Mouse (Mus musculus) kidney, embryonic 15.5 days (tissue): ENCODE data around the gene Mecom. TPM values are rescaled to one million over a fixed set of nuclear protein-coding genes. Genes with fewer than 3 reads are reported as not detected.

Experiments used
- ATAC-seq: fragments of 200-750 bp; cut with Nextera tagmentation; replicated peaks from 2 replicates; pipeline ENCODE4 v1.8.0; 2017; ENCODE audit warnings: moderate TSS enrichment; ENCODE audit not compliant: low FRiP score
- H3K27ac ChIP-seq: fragments of 300-500 bp; sonication (generic); 2 replicates; pipeline ENCODE4 v1.5.1; 2015; ENCODE audit warnings: mild to moderate bottlenecking, inconsistent platforms
- H3K27me3 ChIP-seq: fragments of 300-500 bp; sonication (generic); 2 replicates; pipeline ENCODE4 v1.6.1; 2015; ENCODE audit warnings: inconsistent platforms
- H3K36me3 ChIP-seq: fragments of 300-500 bp; sonication (generic); 2 replicates; pipeline ENCODE4 v1.6.1; 2015; ENCODE audit warnings: inconsistent platforms
- H3K4me1 ChIP-seq: fragments of 300-500 bp; sonication (generic); 2 replicates; pipeline ENCODE4 v1.6.1; 2015; ENCODE audit warnings: inconsistent platforms
- H3K4me2 ChIP-seq: fragments of 300-500 bp; sonication (generic); 2 replicates; pipeline ENCODE4 v1.6.1; 2015; ENCODE audit warnings: moderate library complexity, mild to moderate bottlenecking, inconsistent platforms
- H3K4me3 ChIP-seq: fragments of 300-500 bp; sonication (generic); replicated peaks from 2 replicates; pipeline ENCODE4 v1.5.1; 2015; ENCODE audit warnings: mild to moderate bottlenecking, inconsistent platforms
- H3K9ac ChIP-seq: fragments of 300-500 bp; sonication (generic); 2 replicates; pipeline ENCODE4 v1.6.1; 2015; ENCODE audit warnings: mild to moderate bottlenecking, inconsistent platforms
- H3K9me3 ChIP-seq: fragments of 300-500 bp; sonication (generic); replicated peaks from 2 replicates; pipeline ENCODE4 v1.6.1; 2016; ENCODE audit warnings: inconsistent platforms
- WGBS: fragments of 180-500 bp; shearing (Covaris S2); methylation state at CpG from one replicate; pipeline ENCODE4 v1.1.7; 2015; ENCODE audit warnings: mixed read lengths; 5-methylcytosine and 5-hydroxymethylcytosine counted together
- polyA plus RNA-seq: library from polyadenylated mRNA; unstranded; fragments of >200 nt; fragmentation: Nextera tagmentation; extraction: Ambion mirVana; gene quantifications from 2 replicates; pipeline ENCODE4 v1.2.1, GENCODE M21; 2015

Mecom gene
- polyA plus RNA-seq, 1 experiment from 2014 or later, result 66.4 TPM

DNA sequence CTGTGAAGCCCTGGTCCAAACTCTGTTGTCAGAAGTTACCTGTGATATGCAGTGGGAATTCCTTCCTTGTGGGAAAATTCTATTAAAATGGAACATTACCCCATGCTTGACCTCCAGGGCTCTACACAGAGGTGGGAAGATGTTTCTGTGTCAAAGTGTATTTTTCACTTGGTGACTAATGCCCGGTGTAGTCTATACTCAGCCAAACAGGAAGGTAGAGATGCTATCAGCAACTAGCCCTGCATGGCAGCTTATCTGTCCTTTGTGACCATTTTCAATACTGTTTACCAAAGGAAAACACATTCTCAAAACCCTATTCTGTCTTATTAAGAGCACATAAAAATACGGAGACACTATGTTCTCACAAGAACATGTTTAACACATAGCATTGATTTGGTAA lies 344.0 kb downstream of the Mecom start:
- Histone ChIP-seq H3K4me1 (peaks cover 6% of the 10 kb centered on the region; the same call in 1 of the 2 replicates), H3K4me2 (no peak overlapping the region), H3K4me3 (no peak overlapping the region), H3K9me3 (no peaks in the 10 kb centered on the region), H3K27me3 (no peaks in the 10 kb centered on the region), H3K36me3 (no peaks in the 10 kb centered on the region), H3K9ac (no peak overlapping the region), H3K27ac (no peak overlapping the region)
- ATAC-seq, result no peak
- WGBS, result 67% methylated on average over 2 of the region's 2 CpGs

DNA sequence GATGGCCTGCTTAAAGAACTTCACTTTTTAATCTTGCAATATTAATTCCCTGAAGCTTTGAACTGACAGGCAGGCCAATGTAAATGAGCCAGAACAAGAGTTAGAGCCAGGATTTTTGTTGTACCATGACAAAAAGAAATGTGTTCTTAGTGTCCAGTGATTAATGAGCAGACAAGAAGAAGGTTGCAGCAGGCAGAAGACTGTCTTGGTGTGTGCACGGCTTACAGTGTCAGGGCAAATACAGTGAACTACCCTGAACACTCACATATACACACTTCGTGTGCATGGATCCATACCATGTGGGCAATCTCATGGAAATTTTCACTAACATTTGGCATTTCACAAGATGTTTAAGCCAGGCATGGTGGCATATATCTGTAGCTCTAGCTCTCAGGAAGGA lies 349.0 kb downstream of the Mecom start:
- Histone ChIP-seq H3K4me2 (no peak overlapping the region), H3K27me3 (no peaks in the 10 kb centered on the region), H3K27ac (no peak overlapping the region), H3K4me1 (no peaks in the 10 kb centered on the region), H3K9me3 (no peaks in the 10 kb centered on the region), H3K4me3 (no peak overlapping the region), H3K9ac (no peak overlapping the region), H3K36me3 (no peaks in the 10 kb centered on the region)
- ATAC-seq, result no peak
- 52% methylated on average over 2 of the region's 2 CpGs for WGBS

DNA sequence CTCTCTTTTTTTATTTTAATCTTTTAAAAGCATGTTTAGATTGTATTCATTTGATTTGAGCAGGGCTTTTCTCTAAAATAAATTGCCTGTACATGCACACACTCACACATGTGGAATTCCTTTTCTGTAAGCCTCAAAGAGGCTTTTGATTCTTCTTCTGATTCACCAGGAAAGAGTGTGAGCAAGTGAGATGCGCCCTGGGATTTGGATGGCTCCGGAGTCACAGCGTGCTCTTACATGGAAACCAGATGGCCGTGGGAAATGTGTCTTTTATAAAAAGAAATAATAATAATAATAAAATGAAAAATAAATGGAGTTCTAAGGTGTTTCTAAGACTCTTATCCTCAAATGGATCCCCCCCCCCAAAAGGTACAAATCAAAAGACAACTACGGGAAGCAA lies 349.6 kb downstream of the Mecom start:
- no peak overlapping the region for H3K9ac ChIP-seq
- H3K27me3 ChIP-seq, result no peaks in the 10 kb centered on the region
- no peaks in the 10 kb centered on the region for H3K36me3 ChIP-seq
- no peak overlapping the region for H3K4me2 ChIP-seq
- no peak overlapping the region for H3K27ac ChIP-seq
- H3K9me3 ChIP-seq, result no peaks in the 10 kb centered on the region
- no peaks in the 10 kb centered on the region for H3K4me1 ChIP-seq
- 86% methylated on average over 5 of the region's 5 CpGs for WGBS
- ATAC-seq, result no peak
- H3K4me3 ChIP-seq, result no peak overlapping the region

DNA sequence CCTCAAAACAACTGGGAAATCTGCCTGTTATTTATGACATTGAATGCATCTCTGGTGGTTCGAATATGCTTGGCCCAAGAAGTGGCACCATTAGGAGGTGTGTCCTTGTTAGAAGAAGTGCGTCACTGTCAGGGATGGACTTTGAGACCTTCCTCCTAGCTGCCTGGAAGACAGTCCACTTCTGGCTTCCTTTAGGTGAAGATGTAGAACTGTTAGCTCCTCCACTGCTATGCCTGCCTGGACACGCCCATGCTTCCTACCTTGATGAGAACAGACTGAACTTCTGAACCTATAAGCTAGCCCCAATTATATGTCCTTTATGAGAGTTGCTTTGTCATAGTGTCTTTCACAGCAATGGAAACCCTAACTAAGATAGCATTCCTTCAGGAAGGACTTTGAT lies 352.6 kb downstream of the Mecom start:
- no peak overlapping the region for H3K4me2 ChIP-seq
- H3K4me1 ChIP-seq, result peaks cover 7% of the 10 kb centered on the region
- WGBS, result 87% methylated on average over 3 of the region's 3 CpGs
- no peak overlapping the region for H3K4me3 ChIP-seq
- no peak for ATAC-seq
- H3K9ac ChIP-seq, result no peak overlapping the region
- H3K27ac ChIP-seq, result no peak overlapping the region
- H3K36me3 ChIP-seq, result no peaks in the 10 kb centered on the region
- no peaks in the 10 kb centered on the region for H3K9me3 ChIP-seq
- no peaks in the 10 kb centered on the region for H3K27me3 ChIP-seq

DNA sequence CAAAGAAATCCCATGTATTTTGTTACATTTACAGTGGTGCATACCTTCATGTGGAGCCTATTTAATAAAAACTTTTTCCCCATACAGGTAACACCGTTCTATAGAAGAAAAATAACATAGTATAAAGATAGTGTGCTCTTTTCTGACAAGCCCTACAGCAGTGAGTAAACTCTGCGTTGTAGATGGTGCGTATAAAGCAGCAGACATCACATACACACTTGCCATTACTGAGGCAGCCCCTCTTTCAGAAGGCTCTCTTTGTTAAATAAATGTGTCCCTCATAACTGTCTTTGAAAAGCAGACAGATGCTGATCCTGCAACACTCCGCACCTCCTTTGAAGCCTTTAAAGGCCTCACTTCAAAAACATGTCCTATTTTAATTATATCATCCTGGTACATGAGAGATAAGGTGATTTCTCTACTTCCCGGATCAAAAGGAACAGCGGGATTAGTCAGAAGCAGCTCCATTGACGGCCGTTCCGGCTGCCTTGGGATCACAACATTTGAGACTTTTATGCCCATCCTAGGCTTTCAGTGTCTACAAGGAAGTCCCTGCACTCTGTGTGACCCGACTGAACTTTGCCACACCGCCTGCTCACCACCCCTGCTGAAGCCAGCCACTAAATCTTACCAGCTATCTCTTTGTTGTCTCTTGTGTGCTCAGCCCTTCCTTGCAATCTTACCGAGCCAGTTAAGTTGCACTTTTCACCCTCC lies 355.4 kb downstream of the Mecom start:
- 32% methylated on average over 12 of the region's 12 CpGs for WGBS
- no peaks in the 10 kb centered on the region for H3K27me3 ChIP-seq
- no peak overlapping the region for H3K4me2 ChIP-seq
- H3K9me3 ChIP-seq, result no peaks in the 10 kb centered on the region
- H3K4me1 ChIP-seq, result peaks cover 12% of the 10 kb centered on the region
- H3K4me3 ChIP-seq, result no peak overlapping the region
- ATAC-seq, result peak; percentile 43; the same call in 1 of the 2 replicates
- H3K9ac ChIP-seq, result no peak overlapping the region
- H3K36me3 ChIP-seq, result no peaks in the 10 kb centered on the region
- no peak overlapping the region for H3K27ac ChIP-seq

DNA sequence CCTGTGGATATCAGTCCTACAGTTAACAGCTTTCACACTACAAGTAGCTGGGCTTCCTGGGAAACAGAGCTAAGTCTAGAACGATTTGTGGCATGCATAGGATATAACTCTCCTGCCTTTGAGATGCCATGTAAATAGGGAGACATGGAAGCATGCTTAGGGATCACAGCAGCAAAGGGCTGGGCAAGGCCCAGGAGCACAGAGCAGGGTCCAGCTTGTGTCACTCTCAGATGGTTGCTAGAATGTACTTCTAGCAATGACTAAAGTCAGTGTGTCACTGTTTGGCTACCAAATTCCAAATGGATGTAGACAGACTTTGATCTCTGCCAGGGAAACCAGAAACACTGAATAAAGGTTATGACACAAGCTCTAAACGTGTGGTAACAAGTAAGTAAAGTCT lies 358.5 kb downstream of the Mecom start:
- whole genome bisulfite sequencing, result 83% methylated on average over 2 of the region's 2 CpGs
- Histone ChIP-seq H3K4me1 (peaks cover 12% of the 10 kb centered on the region), H3K27me3 (no peaks in the 10 kb centered on the region), H3K9me3 (no peaks in the 10 kb centered on the region), H3K9ac (no peak overlapping the region), H3K36me3 (no peaks in the 10 kb centered on the region), H3K4me2 (no peak overlapping the region), H3K27ac (no peak overlapping the region), H3K4me3 (no peak overlapping the region)
- no peak for ATAC-seq

DNA sequence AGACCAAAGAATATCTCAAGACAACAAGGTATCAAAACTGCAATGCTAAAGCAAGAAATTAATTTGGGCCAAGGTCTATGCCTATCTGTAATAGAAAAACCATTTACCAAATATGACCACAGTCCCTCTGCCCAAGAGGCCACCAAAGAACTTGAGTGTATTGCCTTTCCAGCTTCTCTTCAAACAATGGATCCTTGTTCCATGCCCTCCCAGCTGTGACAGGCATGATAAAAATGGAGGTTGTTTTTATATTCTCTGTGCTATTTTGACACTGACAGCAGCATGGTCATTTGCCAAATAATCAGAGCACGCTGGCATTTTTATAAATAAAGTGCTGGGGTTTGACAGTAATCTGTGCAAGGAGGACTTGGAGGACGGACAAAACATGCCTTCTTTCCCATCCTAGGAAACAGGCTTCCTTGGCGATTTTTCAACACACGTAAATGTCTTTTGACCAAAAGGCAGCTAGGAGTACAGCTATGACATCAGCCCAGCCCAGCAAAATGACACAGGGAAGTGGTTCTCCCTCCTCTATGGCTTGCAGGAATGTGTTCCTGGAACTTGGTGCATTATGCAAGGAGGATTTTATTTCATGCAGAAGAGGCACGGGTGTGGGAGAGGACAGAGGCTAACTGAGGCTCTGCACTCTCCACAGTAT lies 359.9 kb downstream of the Mecom start:
- H3K27ac ChIP-seq, result no peak overlapping the region
- ATAC-seq, result no peak
- no peaks in the 10 kb centered on the region for H3K36me3 ChIP-seq
- no peak overlapping the region for H3K4me3 ChIP-seq
- WGBS, result 56% methylated on average over 5 of the region's 5 CpGs
- H3K9me3 ChIP-seq, result no peaks in the 10 kb centered on the region
- no peak overlapping the region for H3K4me2 ChIP-seq
- no peaks in the 10 kb centered on the region for H3K27me3 ChIP-seq
- peaks cover 12% of the 10 kb centered on the region for H3K4me1 ChIP-seq
- H3K9ac ChIP-seq, result no peak overlapping the region

DNA sequence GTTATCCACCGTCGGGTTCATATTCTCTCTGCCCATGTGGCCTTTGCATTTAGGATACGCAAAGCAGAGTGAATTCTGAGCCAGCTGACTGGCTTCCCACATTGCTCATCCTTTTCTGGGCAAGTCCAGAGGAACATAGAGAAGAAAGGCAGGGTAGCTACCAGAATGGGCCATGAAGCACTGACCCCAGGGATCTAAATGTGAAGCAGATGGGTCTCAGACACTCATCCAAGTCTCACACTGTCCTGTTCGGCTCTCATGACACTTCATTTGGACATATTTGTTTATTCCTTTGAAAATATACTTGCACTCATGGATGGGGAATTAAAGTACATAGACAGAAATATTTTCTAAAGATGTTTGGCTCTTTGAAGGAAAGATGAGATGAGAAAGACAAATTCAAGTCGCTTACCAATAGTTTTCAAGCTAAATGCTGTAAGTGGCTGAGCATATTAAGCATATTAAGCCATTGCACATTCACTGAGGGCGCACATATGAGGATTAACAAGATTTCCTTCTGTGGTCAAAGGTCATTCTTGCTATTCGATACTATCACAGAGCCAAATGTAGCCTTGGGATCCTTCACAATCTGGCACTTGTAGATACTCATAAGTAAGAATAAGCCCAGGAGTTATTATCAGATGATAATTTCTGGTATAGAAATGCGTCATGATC lies 365.9 kb downstream of the Mecom start:
- Histone ChIP-seq H3K36me3 (no peaks in the 10 kb centered on the region), H3K4me1 (no peaks in the 10 kb centered on the region), H3K27ac (no peak overlapping the region), H3K4me3 (no peak overlapping the region), H3K27me3 (no peaks in the 10 kb centered on the region), H3K4me2 (no peak overlapping the region), H3K9ac (no peak overlapping the region), H3K9me3 (no peaks in the 10 kb centered on the region)
- WGBS, result 93% methylated on average over 8 of the region's 8 CpGs
- ATAC-seq, result no peak

DNA sequence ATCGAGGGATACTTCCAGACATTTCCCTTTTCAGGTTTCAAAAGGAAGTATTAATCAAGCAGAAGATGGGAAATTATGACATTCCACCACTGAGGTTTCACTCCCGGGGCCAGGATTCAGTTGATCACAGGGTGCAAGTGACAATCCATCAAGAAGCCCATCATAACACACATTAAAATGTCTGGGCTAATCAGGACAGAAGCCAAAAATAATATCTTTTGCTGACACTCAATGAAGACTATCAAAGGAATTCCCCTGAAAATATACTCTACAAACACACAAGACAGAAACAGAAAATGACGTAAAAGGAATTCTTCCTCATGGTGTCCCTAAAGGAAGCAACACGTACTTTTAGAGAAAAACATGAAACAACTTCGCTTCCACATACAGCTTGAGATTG lies 371.2 kb downstream of the Mecom start:
- no peaks in the 10 kb centered on the region for H3K27me3 ChIP-seq
- H3K9ac ChIP-seq, result no peak overlapping the region
- H3K9me3 ChIP-seq, result no peaks in the 10 kb centered on the region
- H3K36me3 ChIP-seq, result no peaks in the 10 kb centered on the region
- WGBS, result 57% methylated on average over 5 of the region's 5 CpGs
- no peak overlapping the region for H3K4me2 ChIP-seq
- ATAC-seq, result no peak
- H3K4me1 ChIP-seq, result no peaks in the 10 kb centered on the region
- H3K4me3 ChIP-seq, result no peak overlapping the region
- no peak overlapping the region for H3K27ac ChIP-seq

DNA sequence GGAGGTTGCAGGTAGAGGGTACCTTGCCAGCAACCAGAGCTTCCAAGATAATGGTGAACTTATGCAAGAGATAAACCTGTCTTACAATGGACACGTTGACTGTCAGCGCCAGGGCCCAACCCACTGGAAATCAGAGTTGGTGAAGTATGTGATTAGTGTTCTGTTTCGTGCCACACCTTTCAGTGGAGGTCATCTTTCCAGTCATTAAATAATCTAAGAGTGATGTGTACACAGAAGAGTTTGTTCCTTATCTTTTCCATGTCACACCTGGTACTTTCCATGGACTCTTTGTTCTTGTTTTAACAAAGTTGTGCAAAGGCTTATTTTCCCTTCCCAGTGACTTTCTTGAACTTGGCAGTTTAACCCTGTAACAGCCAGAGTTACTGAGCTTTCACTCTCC lies 374.0 kb downstream of the Mecom start:
- Histone ChIP-seq H3K4me1 (no peaks in the 10 kb centered on the region), H3K36me3 (no peaks in the 10 kb centered on the region), H3K27me3 (no peaks in the 10 kb centered on the region), H3K9ac (no peak overlapping the region), H3K9me3 (no peaks in the 10 kb centered on the region), H3K4me3 (no peak overlapping the region), H3K27ac (no peak overlapping the region), H3K4me2 (no peak overlapping the region)
- ATAC-seq, result no peak
- 86% methylated on average over 3 of the region's 3 CpGs for WGBS

DNA sequence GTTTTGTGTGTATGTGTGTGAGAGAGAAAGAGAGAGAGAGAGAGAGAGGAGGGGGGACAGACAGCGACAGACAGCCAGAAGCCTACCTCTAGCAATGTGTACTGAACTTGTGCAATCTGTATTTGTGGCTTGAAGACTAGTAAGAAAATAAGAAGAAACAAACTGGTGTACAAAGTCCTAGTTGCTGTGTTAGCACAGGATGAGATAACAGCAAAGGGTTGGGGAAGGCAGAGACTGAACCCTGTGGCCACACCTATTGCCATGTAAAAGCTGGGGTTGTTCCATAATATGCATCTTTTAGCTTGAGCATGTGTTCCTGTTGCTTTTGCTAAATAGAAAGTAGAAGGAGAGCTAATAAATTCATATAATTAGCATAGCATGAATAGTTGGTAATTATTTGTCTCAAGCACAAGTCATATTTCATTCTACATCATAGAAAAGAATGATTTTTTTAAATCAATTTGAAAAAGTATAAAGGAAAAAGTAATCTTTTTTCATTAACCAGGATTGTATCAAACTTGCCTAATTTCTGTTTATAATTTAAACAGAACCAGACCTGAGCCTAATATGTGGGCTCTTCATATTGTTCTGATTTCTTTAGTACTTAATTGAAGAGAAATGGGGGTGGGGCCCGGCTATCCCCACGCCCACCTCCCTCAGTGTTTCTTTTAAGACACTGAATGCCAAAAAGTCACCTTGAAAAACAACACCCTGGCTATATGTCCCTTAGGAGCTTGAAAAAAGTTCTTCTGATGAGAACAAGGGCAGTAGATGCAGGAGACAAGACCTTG lies 379.2 kb downstream of the Mecom start:
- Histone ChIP-seq H3K27me3 (no peaks in the 10 kb centered on the region), H3K4me2 (no peak overlapping the region), H3K4me3 (no peak overlapping the region), H3K4me1 (no peaks in the 10 kb centered on the region), H3K27ac (no peak overlapping the region), H3K9ac (no peak overlapping the region), H3K9me3 (no peaks in the 10 kb centered on the region), H3K36me3 (no peaks in the 10 kb centered on the region)
- ATAC-seq, result no peak
- 88% methylated on average over 3 of the region's 3 CpGs for WGBS

DNA sequence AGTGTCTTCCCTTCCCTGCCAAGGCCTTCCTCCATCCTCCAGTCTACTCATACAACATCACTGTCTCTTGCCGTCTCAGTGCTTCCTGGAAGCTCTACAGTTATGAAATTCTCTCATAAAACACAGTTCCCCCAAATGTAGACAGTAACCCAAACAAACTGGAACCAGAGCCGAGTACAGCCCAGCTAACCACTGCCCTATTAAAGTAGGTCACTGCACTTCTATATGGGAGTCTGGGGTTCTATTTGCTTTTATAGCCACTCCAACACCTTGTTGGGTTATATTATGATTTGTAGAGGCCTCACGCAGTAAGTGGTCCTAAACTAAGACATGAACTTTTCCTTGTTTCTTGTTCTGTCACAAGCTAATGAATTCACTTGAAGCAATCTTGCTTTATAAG lies 380.8 kb downstream of the Mecom start:
- H3K4me2 ChIP-seq, result no peak overlapping the region
- 76% methylated on average over 3 of the region's 3 CpGs for WGBS
- no peak for ATAC-seq
- H3K27me3 ChIP-seq, result no peaks in the 10 kb centered on the region
- no peak overlapping the region for H3K27ac ChIP-seq
- no peaks in the 10 kb centered on the region for H3K9me3 ChIP-seq
- no peak overlapping the region for H3K9ac ChIP-seq
- no peaks in the 10 kb centered on the region for H3K4me1 ChIP-seq
- no peaks in the 10 kb centered on the region for H3K36me3 ChIP-seq
- no peak overlapping the region for H3K4me3 ChIP-seq
